In the genomic region with DNA sequence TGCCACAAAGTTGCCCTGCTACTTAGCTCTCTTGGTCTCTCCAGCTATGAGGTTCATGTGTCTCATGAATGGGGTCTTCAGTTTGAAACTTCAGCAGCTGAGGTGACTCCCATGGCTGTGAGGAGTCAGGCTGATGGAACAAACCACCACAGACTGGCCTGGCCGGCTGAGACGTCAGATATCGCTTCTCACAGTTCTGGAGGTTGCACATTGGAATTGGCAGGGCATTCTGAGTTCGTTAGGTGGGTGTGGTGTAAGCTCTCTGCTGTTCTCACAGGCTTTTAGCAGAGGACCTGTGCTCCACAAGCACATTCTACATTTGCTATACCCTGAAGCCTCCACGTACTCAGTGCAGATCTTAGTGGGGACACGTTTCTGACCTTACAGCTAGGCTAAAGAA, we compare ENCODE assay signal across 9 mouse cellular contexts.
DNase-seq lines count a peak whose midpoint lies in the region; ATAC-seq lines count a peak whose summit lies in the region.
"Had no signal": no experiment of that assay in that cellular context is flagged by ENCODE, and none has a peak within 500 bp of the region (broad histone marks: within the 10 kb centered on the region; RNA-seq: fewer than 3 reads in every experiment).

No protein-coding gene starts in this region.

- 9% methylated on average over 6 of the region's 6 CpGs for WGBS in heart, embryonic 14.5 days

- no peak for ATAC-seq in heart, embryonic 14.5 days (ENCODE audit: insufficient number of reproducible peaks, insufficient read depth, low FRiP score, low read depth)
- ATAC-seq: hindbrain, postnatal 0 days had no signal

- peak overlapping the region; percentile 33 for H3K4me2 ChIP-seq in heart, embryonic 14.5 days (ENCODE audit: low read length)

- H3K9me3 ChIP-seq in heart, embryonic 14.5 days (ENCODE audit: control insufficient read depth, low read length) = no peaks in the 10 kb centered on the region

- H3K36me3 ChIP-seq in heart, embryonic 14.5 days (ENCODE audit: control insufficient read depth, insufficient read depth, low read length) = no peaks in the 10 kb centered on the region

- DNase-seq in heart, adult 11 months = peak; percentile 96
- DNase-seq in heart, adult 9 months (ENCODE audit: low spot score in 2 of 2) = no peak
- peak; percentile 38 for DNase-seq in NIH3T3 (ENCODE audit: low read depth)
- peak; percentile 44 for DNase-seq in lung, postnatal 36 days
- DNase-seq in cerebellum, adult 8-10 months = no peak
- DNase-seq in embryo, embryonic 10 days (ENCODE audit: low spot score) = no peak
- no peak for DNase-seq in adrenal gland, adult 18-20 months (ENCODE audit: low spot score in 2 of 2)

- H3K4me3 ChIP-seq in heart, embryonic 14.5 days (ENCODE audit: control insufficient read depth in 1 of 2, insufficient read depth in 1 of 2, low read depth in 1 of 2, low read length in 2 of 2) = no peak overlapping the region

- no peaks in the 10 kb centered on the region for H3K27me3 ChIP-seq in heart, embryonic 14.5 days (ENCODE audit: control insufficient read depth, insufficient read depth, low read length)

- peak overlapping the region; percentile 42; the same call in 1 of the 2 replicates for H3K9ac ChIP-seq in heart, embryonic 14.5 days (ENCODE audit: low read length)

- peak overlapping the region; percentile 72 to 75 for H3K27ac ChIP-seq in heart, embryonic 14.5 days (replicated peaks in 1 of 2; ENCODE audit: control insufficient read depth in 1 of 2, insufficient read depth in 1 of 2, low read depth in 2 of 2, low read length in 2 of 2)
- H3K27ac ChIP-seq: hindbrain, postnatal 0 days had no signal

- peaks cover 43 to 81% of the 10 kb centered on the region in 2 experiments for H3K4me1 ChIP-seq in heart, embryonic 14.5 days (ENCODE audit: control insufficient read depth in 2 of 2, insufficient read depth in 2 of 2, low read length in 2 of 2)

Comparison
In these comparisons a context has a peak if more than half of its experiments do, and no peak if none do; other contexts are left out.
1. DNase-seq: peak in heart, adult 11 months (single experiment), NIH3T3 (single experiment) and lung, postnatal 36 days (single experiment); none in heart, adult 9 months (0 of 2), cerebellum, adult 8-10 months (single experiment), embryo, embryonic 10 days (single experiment) and adrenal gland, adult 18-20 months (0 of 2).